Mouse (Mus musculus): ENCODE measurements around the gene Fah. TPM values are rescaled to one million over a fixed set of nuclear protein-coding genes. Genes with fewer than 3 reads are reported as not detected.

Gene Fah
- 119 and 148 TPM in 2 replicates for polyA plus RNA-seq (2015; fragmentation: Nextera tagmentation; extraction: Ambion mirVana)

DNA sequence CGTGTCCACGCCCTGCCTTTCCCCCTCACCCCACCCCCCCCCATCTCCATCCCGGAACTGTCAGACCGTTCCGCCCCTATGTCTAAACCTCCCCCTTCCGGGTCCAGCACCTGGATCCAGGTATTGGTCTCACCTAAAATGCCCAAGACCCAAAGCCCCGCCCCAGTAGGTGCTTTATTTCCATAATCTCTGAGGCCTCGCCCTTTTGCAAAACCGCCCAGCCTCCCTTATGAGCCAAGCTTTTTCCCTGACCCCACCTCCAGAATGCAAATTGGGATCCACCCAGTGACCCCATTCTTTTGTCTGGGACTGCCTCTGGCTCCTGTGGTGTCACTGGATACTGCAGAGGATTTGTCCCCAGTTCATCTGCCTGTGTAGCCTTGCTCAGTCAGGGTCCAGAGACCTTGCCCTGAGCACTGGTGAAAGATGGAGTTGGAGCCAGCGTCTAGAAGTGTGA, at the start of gene Fah:
Gene Fah, minus strand, starts transcription at position 430 of the 457 bp plus-strand sequence.
- WGBS (ENCODE audit: insufficient replicate concordance), result 7% methylated on average over 10 of the region's 10 CpGs
- peak; percentile 66 for ATAC-seq (ENCODE audit: low read depth)
- Histone ChIP-seq H3K27me3 (ENCODE audit: control insufficient read depth, insufficient read depth, low read depth, low read length) (no peaks in the 10 kb centered on the region), H3K4me3 (ENCODE audit: low read depth, low read length) (peak within 1 kb of the TSS; percentile 70), H3K9ac (ENCODE audit: low read depth, low read length) (peak within 1 kb of the TSS; percentile 71), H3K4me1 (ENCODE audit: control insufficient read depth, low read depth, low read length) (peaks cover 16% of the 10 kb centered on the region), H3K36me3 (ENCODE audit: control insufficient read depth, insufficient read depth) (no peaks in the 10 kb centered on the region), H3K27ac (ENCODE audit: low read length) (peak within 1 kb of the TSS; percentile 79), H3K4me2 (ENCODE audit: low read depth, low read length) (peak within 1 kb of the TSS; percentile 95), H3K9me3 (replicated peaks; ENCODE audit: control insufficient read depth, low read length) (no peaks in the 10 kb centered on the region)

DNA sequence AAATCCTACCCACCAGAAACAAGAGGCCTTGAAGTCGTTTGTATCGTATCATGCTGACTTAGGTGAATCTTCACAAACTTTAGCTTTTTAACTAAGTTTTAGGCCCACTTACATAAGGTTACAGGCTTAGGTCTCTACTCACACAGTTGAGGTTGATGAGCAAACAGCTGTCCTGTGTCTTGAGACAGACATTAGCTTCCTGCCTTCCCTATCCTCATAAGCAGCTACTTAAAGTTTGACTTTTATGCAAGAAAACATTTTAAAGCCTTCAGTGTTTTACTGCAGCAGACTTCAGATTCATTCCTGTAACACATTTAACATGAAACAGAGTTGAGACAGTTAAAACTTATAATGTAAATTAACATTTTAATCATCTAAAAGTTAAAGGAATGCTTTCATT, 46.2 kb upstream of the Fah start:
- H3K4me3 ChIP-seq (ENCODE audit: low read depth, low read length), result no peak overlapping the region
- H3K9me3 ChIP-seq (replicated peaks; ENCODE audit: control insufficient read depth, low read length), result no peaks in the 10 kb centered on the region
- peaks cover 59% of the 10 kb centered on the region for H3K4me1 ChIP-seq (ENCODE audit: control insufficient read depth, low read depth, low read length)
- no peaks in the 10 kb centered on the region for H3K36me3 ChIP-seq (ENCODE audit: control insufficient read depth, insufficient read depth)
- H3K4me2 ChIP-seq (ENCODE audit: low read depth, low read length), result no peak overlapping the region
- H3K27me3 ChIP-seq (ENCODE audit: control insufficient read depth, insufficient read depth, low read depth, low read length), result no peaks in the 10 kb centered on the region
- ATAC-seq (ENCODE audit: low read depth), result no peak
- 54% methylated on average over 2 of the region's 2 CpGs for WGBS (ENCODE audit: insufficient replicate concordance)
- peak overlapping the region; percentile 58 for H3K27ac ChIP-seq (ENCODE audit: low read length)
- H3K9ac ChIP-seq (ENCODE audit: low read depth, low read length), result no peak overlapping the region

DNA sequence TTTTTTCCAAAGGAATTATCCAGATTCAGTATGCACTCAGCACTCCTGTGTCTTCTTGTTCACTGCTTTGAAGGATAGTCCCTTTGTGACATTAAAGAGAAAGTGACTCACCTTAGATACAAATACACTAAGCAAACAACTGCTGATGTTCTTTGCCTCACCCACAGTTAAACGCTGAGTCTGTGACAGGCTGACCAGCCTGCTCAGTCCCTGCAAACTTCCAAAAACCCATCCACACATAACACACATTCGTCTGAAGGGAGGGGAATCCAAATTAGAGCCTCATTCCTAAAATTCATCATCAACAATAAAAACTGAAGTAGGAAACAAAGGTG, 45.4 kb upstream of the Fah start:
- H3K36me3 ChIP-seq (ENCODE audit: control insufficient read depth, insufficient read depth), result no peaks in the 10 kb centered on the region
- WGBS (ENCODE audit: insufficient replicate concordance), result 37% methylated on average over 2 of the region's 2 CpGs
- peak overlapping the region; percentile 53 for H3K9ac ChIP-seq (ENCODE audit: low read depth, low read length)
- no peaks in the 10 kb centered on the region for H3K9me3 ChIP-seq (replicated peaks; ENCODE audit: control insufficient read depth, low read length)
- H3K27ac ChIP-seq (ENCODE audit: low read length), result peak overlapping the region; percentile 90
- H3K4me1 ChIP-seq (ENCODE audit: control insufficient read depth, low read depth, low read length), result peaks cover 59% of the 10 kb centered on the region
- no peaks in the 10 kb centered on the region for H3K27me3 ChIP-seq (ENCODE audit: control insufficient read depth, insufficient read depth, low read depth, low read length)
- ATAC-seq (ENCODE audit: low read depth), result no peak
- H3K4me3 ChIP-seq (ENCODE audit: low read depth, low read length), result peak overlapping the region; percentile 20; the same call in 1 of the 2 replicates
- H3K4me2 ChIP-seq (ENCODE audit: low read depth, low read length), result peak overlapping the region; percentile 48

DNA sequence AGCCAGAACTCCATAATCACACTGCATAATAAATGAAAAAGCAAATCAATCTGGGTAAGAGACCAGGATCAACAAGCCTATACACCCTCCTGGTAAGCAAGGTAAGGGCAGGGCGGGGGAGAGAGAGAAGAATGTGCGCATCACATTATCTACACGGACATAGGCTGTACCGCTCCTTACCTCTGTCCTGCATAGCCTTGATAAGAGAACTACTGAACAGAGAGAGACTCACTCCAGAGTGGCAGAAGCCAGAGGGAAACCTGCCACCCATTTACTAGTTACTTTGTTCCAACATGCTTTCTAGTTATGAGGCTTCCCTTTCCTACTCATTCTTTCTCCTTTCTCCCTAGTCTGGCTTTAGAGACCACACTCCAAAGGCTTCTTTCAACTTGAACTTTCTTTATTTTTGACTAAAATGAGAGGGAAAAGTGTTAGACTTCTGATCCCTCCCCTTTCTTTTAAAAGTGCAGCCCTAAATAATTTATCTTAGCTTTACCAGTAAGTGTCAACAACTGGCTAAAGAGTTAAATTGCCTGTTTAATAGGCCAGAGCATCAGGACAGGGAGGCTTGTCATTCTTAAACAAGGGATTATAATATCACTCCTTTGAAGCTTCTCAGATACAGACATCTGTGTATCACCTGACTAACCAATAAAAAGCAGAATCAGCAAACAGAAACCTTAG, 44.9 kb upstream of the Fah start:
- H3K4me3 ChIP-seq (ENCODE audit: low read depth, low read length), result peak overlapping the region; percentile 20; the same call in 1 of the 2 replicates
- H3K27ac ChIP-seq (ENCODE audit: low read length), result peak overlapping the region; percentile 90

DNA sequence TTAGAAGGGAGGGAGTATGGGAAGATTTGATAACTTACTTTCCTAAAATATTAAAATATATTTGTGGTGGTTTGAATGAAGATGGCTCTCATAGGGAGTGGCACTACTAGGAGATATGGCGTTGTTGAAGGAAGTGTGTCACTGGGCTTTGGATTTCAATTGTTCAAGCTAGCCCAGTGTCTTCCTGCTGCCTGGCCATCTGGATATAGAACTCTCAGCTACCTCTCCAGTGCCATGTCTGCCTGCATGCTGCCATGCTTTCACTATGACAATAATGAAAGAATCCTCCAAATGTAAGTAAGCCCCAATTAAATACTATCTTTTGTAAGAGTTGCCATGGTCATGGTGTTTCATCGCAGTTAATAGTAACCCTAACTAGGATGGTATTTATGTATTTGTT, 42.5 kb upstream of the Fah start:
- peaks cover 45% of the 10 kb centered on the region for H3K4me1 ChIP-seq (ENCODE audit: control insufficient read depth, low read depth, low read length)

More for the DNA sequence above, 44.9 kb upstream of the Fah start:
- Histone ChIP-seq H3K27me3 (ENCODE audit: control insufficient read depth, insufficient read depth, low read depth, low read length) (no peaks in the 10 kb centered on the region), H3K4me1 (ENCODE audit: control insufficient read depth, low read depth, low read length) (peaks cover 55% of the 10 kb centered on the region), H3K4me2 (ENCODE audit: low read depth, low read length) (peak overlapping the region; percentile 48), H3K9me3 (replicated peaks; ENCODE audit: control insufficient read depth, low read length) (no peaks in the 10 kb centered on the region), H3K36me3 (ENCODE audit: control insufficient read depth, insufficient read depth) (no peaks in the 10 kb centered on the region), H3K9ac (ENCODE audit: low read depth, low read length) (peak overlapping the region; percentile 53)
- 39% methylated on average over 4 of the region's 4 CpGs for WGBS (ENCODE audit: insufficient replicate concordance)
- peak; percentile 100 for ATAC-seq (ENCODE audit: low read depth)

DNA sequence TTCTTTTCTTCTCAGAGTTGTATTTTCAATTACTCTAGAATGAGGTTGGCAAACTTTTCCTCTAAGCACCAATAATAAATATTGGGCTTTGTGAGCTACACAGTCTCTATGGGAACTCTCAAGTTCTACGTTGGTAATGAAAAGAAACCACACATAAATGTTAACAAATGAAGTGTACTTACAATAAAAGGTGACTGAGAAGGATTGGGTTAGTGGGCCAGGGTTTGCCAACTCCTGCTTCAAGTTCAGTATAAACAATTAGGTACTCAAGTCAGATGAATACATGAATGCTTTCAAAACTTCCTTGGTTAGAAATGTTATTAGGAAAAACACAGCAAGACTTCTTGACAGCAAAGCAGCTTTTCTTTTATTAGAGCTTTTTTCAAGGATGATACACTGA, 39.7 kb upstream of the Fah start:
- WGBS (ENCODE audit: insufficient replicate concordance), result 78% methylated on average over 1 of the region's 1 CpGs
- peaks cover 40% of the 10 kb centered on the region for H3K4me1 ChIP-seq (ENCODE audit: control insufficient read depth, low read depth, low read length)

More for the DNA sequence above, 42.5 kb upstream of the Fah start:
- no peak overlapping the region for H3K4me3 ChIP-seq (ENCODE audit: low read depth, low read length)
- no peak for ATAC-seq (ENCODE audit: low read depth)
- no peaks in the 10 kb centered on the region for H3K27me3 ChIP-seq (ENCODE audit: control insufficient read depth, insufficient read depth, low read depth, low read length)
- H3K9me3 ChIP-seq (replicated peaks; ENCODE audit: control insufficient read depth, low read length), result no peaks in the 10 kb centered on the region
- no peaks in the 10 kb centered on the region for H3K36me3 ChIP-seq (ENCODE audit: control insufficient read depth, insufficient read depth)
- H3K9ac ChIP-seq (ENCODE audit: low read depth, low read length), result no peak overlapping the region
- H3K27ac ChIP-seq (ENCODE audit: low read length), result no peak overlapping the region
- H3K4me2 ChIP-seq (ENCODE audit: low read depth, low read length), result no peak overlapping the region
- 78% methylated on average over 2 of the region's 2 CpGs for WGBS (ENCODE audit: insufficient replicate concordance)

DNA sequence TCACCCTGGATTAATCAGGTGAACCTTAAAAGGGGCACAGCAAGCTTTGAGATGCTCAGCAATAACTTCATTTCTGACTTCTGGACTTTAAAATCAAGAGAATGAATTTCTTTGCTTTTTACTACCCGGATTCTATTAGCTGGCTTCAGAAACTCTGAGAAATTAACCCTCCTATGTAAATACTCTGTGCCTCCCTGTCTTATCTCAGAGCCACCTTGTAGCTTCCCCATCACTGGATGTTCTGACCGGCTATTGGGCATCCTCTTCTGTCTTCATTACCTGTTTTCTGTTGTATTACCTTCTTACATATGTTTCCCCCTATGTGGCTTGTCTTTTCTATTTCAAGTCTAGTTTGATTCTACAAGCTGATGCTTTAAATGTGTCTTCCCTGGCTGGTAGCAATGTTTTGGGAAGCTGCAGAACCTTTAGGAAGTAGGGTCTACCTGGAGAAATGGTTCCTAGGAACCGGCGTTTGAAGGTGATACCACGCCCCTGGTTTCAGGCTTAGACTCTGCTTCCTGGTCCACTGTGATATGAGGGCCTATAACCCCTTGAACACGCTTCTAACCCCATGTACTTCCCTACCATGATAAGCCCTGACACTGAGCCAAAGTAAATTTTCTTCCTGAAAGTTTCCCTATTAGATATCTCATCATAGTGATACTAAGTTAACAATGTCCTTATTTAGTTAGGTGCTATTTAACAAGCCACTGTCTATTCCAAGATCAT, 36.9 kb upstream of the Fah start:
- H3K36me3 ChIP-seq (ENCODE audit: control insufficient read depth, insufficient read depth), result no peaks in the 10 kb centered on the region
- no peak overlapping the region for H3K27ac ChIP-seq (ENCODE audit: low read length)
- H3K4me1 ChIP-seq (ENCODE audit: control insufficient read depth, low read depth, low read length), result peaks cover 17% of the 10 kb centered on the region
- no peak overlapping the region for H3K9ac ChIP-seq (ENCODE audit: low read depth, low read length)
- H3K4me2 ChIP-seq (ENCODE audit: low read depth, low read length), result 0 out of 2 replicates have a peak overlapping the region, but pooled peaks have one; percentile 3
- H3K4me3 ChIP-seq (ENCODE audit: low read depth, low read length), result no peak overlapping the region
- no peaks in the 10 kb centered on the region for H3K27me3 ChIP-seq (ENCODE audit: control insufficient read depth, insufficient read depth, low read depth, low read length)
- no peaks in the 10 kb centered on the region for H3K9me3 ChIP-seq (replicated peaks; ENCODE audit: control insufficient read depth, low read length)
- peak; percentile 73 for ATAC-seq (ENCODE audit: low read depth)
- WGBS (ENCODE audit: insufficient replicate concordance), result 52% methylated on average over 6 of the region's 6 CpGs

More for the DNA sequence above, 39.7 kb upstream of the Fah start:
- Histone ChIP-seq H3K27ac (ENCODE audit: low read length) (no peak overlapping the region), H3K4me3 (ENCODE audit: low read depth, low read length) (no peak overlapping the region), H3K9me3 (replicated peaks; ENCODE audit: control insufficient read depth, low read length) (no peaks in the 10 kb centered on the region), H3K4me2 (ENCODE audit: low read depth, low read length) (no peak overlapping the region), H3K36me3 (ENCODE audit: control insufficient read depth, insufficient read depth) (no peaks in the 10 kb centered on the region), H3K27me3 (ENCODE audit: control insufficient read depth, insufficient read depth, low read depth, low read length) (no peaks in the 10 kb centered on the region), H3K9ac (ENCODE audit: low read depth, low read length) (no peak overlapping the region)
- no peak for ATAC-seq (ENCODE audit: low read depth)

DNA sequence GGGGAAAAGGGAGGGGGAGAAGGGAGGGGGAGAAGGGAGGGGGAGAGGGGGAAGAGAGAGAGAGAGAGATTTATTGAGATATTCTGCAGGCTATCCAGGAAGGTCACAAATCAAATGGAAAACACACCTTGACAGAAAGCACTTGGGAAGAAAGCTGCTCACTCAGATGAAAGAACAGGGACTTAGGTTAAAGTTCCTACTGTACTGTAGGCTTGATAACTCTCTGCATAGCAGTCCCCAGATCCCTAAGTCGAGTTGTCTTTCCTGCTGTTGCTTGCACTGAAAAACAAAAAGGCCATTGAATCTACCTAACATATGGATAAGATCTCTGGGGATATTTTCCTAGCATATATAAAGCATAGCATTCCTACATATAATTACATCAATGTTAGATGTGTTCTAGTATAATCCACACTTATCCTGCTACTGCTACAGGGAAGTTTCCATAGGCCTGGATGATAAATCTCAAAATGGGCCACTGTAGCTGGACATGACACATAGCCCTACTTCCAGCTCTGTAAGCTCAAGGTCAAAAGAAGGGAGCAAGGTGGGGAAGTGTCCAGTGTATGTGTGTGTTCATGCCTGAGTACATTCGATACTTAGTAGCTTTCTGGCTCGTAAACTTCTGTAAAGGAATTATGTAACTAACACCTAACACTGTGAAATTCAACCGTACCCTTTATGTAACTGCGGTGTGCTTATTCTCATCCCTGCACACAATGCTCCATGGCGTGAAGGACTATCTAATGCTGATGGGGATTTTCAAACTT, 35.8 kb upstream of the Fah start:
- Histone ChIP-seq H3K9ac (ENCODE audit: low read depth, low read length) (no peak overlapping the region), H3K4me1 (ENCODE audit: control insufficient read depth, low read depth, low read length) (peaks cover 17% of the 10 kb centered on the region), H3K27me3 (ENCODE audit: control insufficient read depth, insufficient read depth, low read depth, low read length) (no peaks in the 10 kb centered on the region), H3K36me3 (ENCODE audit: control insufficient read depth, insufficient read depth) (no peaks in the 10 kb centered on the region), H3K4me2 (ENCODE audit: low read depth, low read length) (no peak overlapping the region), H3K27ac (ENCODE audit: low read length) (no peak overlapping the region), H3K4me3 (ENCODE audit: low read depth, low read length) (no peak overlapping the region), H3K9me3 (replicated peaks; ENCODE audit: control insufficient read depth, low read length) (no peaks in the 10 kb centered on the region)
- 88% methylated on average over 6 of the region's 6 CpGs for WGBS (ENCODE audit: insufficient replicate concordance)
- ATAC-seq (ENCODE audit: low read depth), result no peak

Data from liver, embryonic 16.5 days (tissue).